ENCODE assay signal across 10 mouse cellular contexts in genomic region chr17:26361992-26362391, GRCm38 (mm10). TPM values are rescaled to one million over a fixed set of nuclear protein-coding genes. Genes with fewer than 3 reads are reported as not detected.
DNase-seq lines count a peak whose midpoint lies in the region; ATAC-seq and TF ChIP-seq lines count a peak whose summit lies in the region.
"Had no signal": no experiment of that assay in that cellular context is flagged by ENCODE, and none has a peak within 500 bp of the region (broad histone marks: within the 10 kb centered on the region; RNA-seq: fewer than 3 reads in every experiment).

No protein-coding gene starts in this region.

- peak overlapping the region; percentile 22; the same call in 1 of the 2 replicates for H3K27ac ChIP-seq in intestine, embryonic 15.5 days
- H3K27ac ChIP-seq in intestine, postnatal 0 days (ENCODE audit: low read depth, low read length) = no peak overlapping the region

- no peak overlapping the region for H3K4me2 ChIP-seq in intestine, embryonic 15.5 days (replicated peaks)
- H3K4me2 ChIP-seq in intestine, postnatal 0 days (replicated peaks; ENCODE audit: low read depth) = no peak overlapping the region

- ATAC-seq in intestine, embryonic 15.5 days = no peak
- ATAC-seq in intestine, postnatal 0 days = no peak

- no peak overlapping the region for H3K9ac ChIP-seq in intestine, embryonic 15.5 days
- no peak overlapping the region for H3K9ac ChIP-seq in intestine, postnatal 0 days (ENCODE audit: low read depth, low read length)

- no peak for TF ChIP-seq CTCF in intestine, postnatal 0 days (IDR thresholded peaks at IDR 0.05; ENCODE audit: low read depth)

- H3K9me3 ChIP-seq in intestine, embryonic 15.5 days = no peaks in the 10 kb centered on the region
- H3K9me3 ChIP-seq in intestine, postnatal 0 days (ENCODE audit: control insufficient read depth) = no peaks in the 10 kb centered on the region

- no peaks in the 10 kb centered on the region for H3K36me3 ChIP-seq in intestine, embryonic 15.5 days
- H3K36me3 ChIP-seq in intestine, postnatal 0 days (ENCODE audit: control insufficient read depth, insufficient read depth) = no peaks in the 10 kb centered on the region

- 37% methylated on average over 3 of the region's 3 CpGs for WGBS in intestine, embryonic 15.5 days
- WGBS in intestine, postnatal 0 days = 40% methylated on average over 3 of the region's 3 CpGs

- peak; percentile 8 for DNase-seq in urinary bladder, postnatal 10 days (ENCODE audit: low spot score)
- DNase-seq in urinary bladder, postnatal 4 days (ENCODE audit: low spot score in 2 of 2) = no peak
- peak; percentile 81 for DNase-seq in heart, postnatal 4 days
- DNase-seq in kidney, adult 11 months = no peak
- DNase-seq in layer of hippocampus, adult 11-12 months (ENCODE audit: low spot score) = no peak
- DNase-seq in right cerebral cortex, postnatal 25 days = no peak
- DNase-seq: adrenal gland, postnatal 25 days; gastrocnemius, postnatal 10 days had no signal

- H3K27me3 ChIP-seq in intestine, embryonic 15.5 days (replicated peaks) = no peaks in the 10 kb centered on the region
- no peaks in the 10 kb centered on the region for H3K27me3 ChIP-seq in intestine, postnatal 0 days (replicated peaks; ENCODE audit: control insufficient read depth, insufficient read depth, low read length)

- H3K4me1 ChIP-seq in intestine, embryonic 15.5 days (replicated peaks) = peaks cover 45% of the 10 kb centered on the region
- H3K4me1 ChIP-seq in intestine, postnatal 0 days (replicated peaks; ENCODE audit: control insufficient read depth, insufficient read depth, low read length) = 0 out of 2 replicates have a peak, but pooled peaks cover 6% of the 10 kb centered on the region

- H3K4me3 ChIP-seq in intestine, embryonic 15.5 days (replicated peaks) = no peak overlapping the region
- no peak overlapping the region for H3K4me3 ChIP-seq in intestine, postnatal 0 days (ENCODE audit: low read depth, low read length)

RNA-seq across cellular contexts. Expression of gene Neurl1b, which starts 52.6 kb away (rescaled TPM):
- 1.8 and 2.2 TPM in 2 replicates for polyA plus RNA-seq in intestine, embryonic 15.5 days (2015; fragmentation: Nextera tagmentation; extraction: Ambion mirVana)
- polyA plus RNA-seq in intestine, postnatal 0 days (2015; fragmentation: Nextera tagmentation; extraction: Ambion mirVana) = 1.5 TPM in 2 replicates
- total RNA-seq in heart, postnatal 4 days (2021) = 10 to 100 TPM; 81.4 to 87.9 TPM

Comparison
In these comparisons a context has a peak if more than half of its experiments do, and no peak if none do; other contexts are left out.
1. DNase-seq: peak in urinary bladder, postnatal 10 days (single experiment) and heart, postnatal 4 days (single experiment); none in urinary bladder, postnatal 4 days (0 of 2), kidney, adult 11 months (single experiment), layer of hippocampus, adult 11-12 months (single experiment) and right cerebral cortex, postnatal 25 days (single experiment).